Mouse (Mus musculus) liver, embryonic 13.5 days (tissue): Measurements from ENCODE around the gene Camta1. TPM values are rescaled to one million over a fixed set of nuclear protein-coding genes. Genes with fewer than 3 reads are reported as not detected.
"Not testable (repeated sequence)": the region's sequence is repeated elsewhere in the genome, so short reads cannot be mapped to it uniquely, and the experiment has no call there.

Source experiments
- ATAC-seq: fragments of 200-750 bp; cut with Nextera tagmentation; 2 replicates; pipeline ENCODE4 v1.8.0; 2017; ENCODE audit warnings: low read depth, mild to moderate bottlenecking, moderate number of reproducible peaks, moderate library complexity
- DNase-seq: peaks from one replicate; pipeline ENCODE4 v3.0.0; 2022
- H3K27ac ChIP-seq: fragments of 300-500 bp; sonication (generic); 2 replicates; pipeline ENCODE4 v1.5.1; 2015; ENCODE audit warnings: moderate library complexity, mild to moderate bottlenecking, inconsistent platforms
- H3K27me3 ChIP-seq: fragments of 300-500 bp; sonication (generic); 2 replicates; pipeline ENCODE4 v1.6.1; 2015; ENCODE audit warnings: mild to moderate bottlenecking, inconsistent platforms
- H3K36me3 ChIP-seq: fragments of 300-500 bp; sonication (generic); 2 replicates; pipeline ENCODE4 v1.6.1; 2015; ENCODE audit warnings: mild to moderate bottlenecking, inconsistent platforms
- H3K4me1 ChIP-seq: fragments of 300-500 bp; sonication (generic); replicated peaks from 2 replicates; pipeline ENCODE4 v1.6.1; 2015; ENCODE audit warnings: inconsistent platforms
- H3K4me2 ChIP-seq: fragments of 300-500 bp; sonication (generic); 2 replicates; pipeline ENCODE4 v1.6.1; 2015; ENCODE audit warnings: inconsistent platforms, mild to moderate bottlenecking, moderate library complexity
- H3K4me3 ChIP-seq: fragments of 300-500 bp; sonication (generic); replicated peaks from 2 replicates; pipeline ENCODE4 v1.5.1; 2015; ENCODE audit warnings: mild to moderate bottlenecking, inconsistent platforms
- H3K9ac ChIP-seq: fragments of 300-500 bp; sonication (generic); 2 replicates; pipeline ENCODE4 v1.6.1; 2015; ENCODE audit warnings: mild to moderate bottlenecking, inconsistent platforms
- H3K9me3 ChIP-seq: fragments of 300-500 bp; sonication (generic); replicated peaks from 2 replicates; pipeline ENCODE4 v1.6.1; 2016; ENCODE audit warnings: inconsistent platforms
- WGBS: fragments of 180-500 bp; shearing (Covaris S2); methylation state at CpG from one replicate; pipeline ENCODE4 v1.1.7; 2015; ENCODE audit not compliant: insufficient replicate concordance; 5-methylcytosine and 5-hydroxymethylcytosine counted together
- polyA plus RNA-seq: library from polyadenylated mRNA; unstranded; fragments of >200 nt; fragmentation: Nextera tagmentation; extraction: Ambion mirVana; gene quantifications from 2 replicates; pipeline ENCODE4 v1.2.1, GENCODE M21; 2015

Camta1 gene
- polyA plus RNA-seq, 1 experiment from 2014 or later = 43.6 TPM

DNA sequence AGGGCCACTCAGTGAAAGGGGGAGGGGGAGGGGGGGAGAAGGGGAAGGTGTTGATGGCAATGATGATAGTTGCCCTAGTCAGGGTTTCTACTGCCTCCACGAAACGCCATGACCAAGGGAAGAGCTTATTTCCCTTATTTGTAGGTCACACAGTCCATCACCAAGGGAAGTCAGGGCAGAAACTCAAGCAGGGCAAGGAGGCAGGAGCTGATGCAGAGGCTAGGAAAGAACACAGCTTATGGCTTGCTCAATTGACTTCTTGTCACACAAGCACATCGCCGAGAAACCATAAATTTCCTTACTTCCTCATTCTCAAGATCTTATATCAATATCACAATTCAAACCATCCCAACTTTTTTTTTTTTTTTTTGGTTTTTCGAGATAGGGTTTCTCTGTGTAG, 970.4 kb downstream of the Camta1 start:
- peaks cover 5% of the 10 kb centered on the region for H3K36me3 ChIP-seq
- 25% methylated on average over 5 of the region's 5 CpGs for WGBS
- no peak overlapping the region for H3K4me3 ChIP-seq
- no peaks in the 10 kb centered on the region for H3K9me3 ChIP-seq
- ATAC-seq (no peak), DNase-seq (no peak)
- H3K9ac ChIP-seq = no peak overlapping the region
- H3K4me1 ChIP-seq = peaks cover 26% of the 10 kb centered on the region
- H3K27me3 ChIP-seq = no peaks in the 10 kb centered on the region
- H3K4me2 ChIP-seq = no peak overlapping the region
- H3K27ac ChIP-seq = no peak overlapping the region

GRCm38 (mm10) chr4:150889955-150890315, 971.7 kb downstream of the Camta1 start:
- Histone ChIP-seq H3K9me3 (no peaks in the 10 kb centered on the region), H3K36me3 (no peaks in the 10 kb centered on the region), H3K27ac (peak overlapping the region; percentile 53), H3K4me3 (no peak overlapping the region), H3K9ac (no peak overlapping the region), H3K27me3 (no peaks in the 10 kb centered on the region), H3K4me1 (peaks cover 15% of the 10 kb centered on the region), H3K4me2 (0 out of 2 replicates have a peak overlapping the region, but pooled peaks have one; percentile 10)
- ATAC-seq (no peak), DNase-seq (no peak)
- WGBS = 63% methylated on average over 13 of the region's 13 CpGs

DNA sequence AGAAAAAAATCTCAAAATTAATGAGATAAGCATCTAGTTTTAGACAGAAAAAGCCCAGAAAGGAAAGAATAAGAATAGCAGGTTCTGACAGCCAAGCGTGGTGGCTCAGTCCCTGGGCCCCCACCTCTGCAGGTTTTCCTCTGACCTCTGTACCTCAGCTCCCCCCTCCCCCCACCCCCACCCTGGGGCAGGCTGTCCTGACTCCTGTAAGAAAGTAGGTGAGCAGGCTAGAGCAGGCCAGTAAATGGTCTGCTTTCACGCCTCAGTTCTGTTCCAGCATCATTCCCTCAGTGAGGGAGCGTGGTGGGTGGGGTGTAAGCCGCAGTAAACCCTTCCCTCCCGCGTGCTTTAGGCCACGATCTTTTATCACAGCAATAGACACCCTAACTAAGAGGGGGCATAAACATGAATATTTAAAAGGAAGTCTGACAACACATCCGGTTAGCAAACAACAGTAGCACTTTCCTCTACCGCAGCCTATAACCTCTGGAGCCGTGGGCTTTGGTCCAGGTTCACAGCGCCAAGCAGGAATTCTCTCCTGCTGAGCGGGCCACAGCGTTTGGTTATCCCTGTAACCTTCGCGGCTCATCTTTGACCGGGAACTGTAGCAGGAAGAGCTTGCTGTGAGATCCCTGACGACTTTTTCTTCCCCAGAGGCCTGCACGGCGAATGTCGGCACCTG, 972.3 kb downstream of the Camta1 start:
- H3K27me3 ChIP-seq = no peaks in the 10 kb centered on the region
- no peak overlapping the region for H3K4me3 ChIP-seq
- H3K27ac ChIP-seq = peak overlapping the region; percentile 53
- no peaks in the 10 kb centered on the region for H3K36me3 ChIP-seq
- H3K4me2 ChIP-seq = peak overlapping the region; percentile 10; the same call in 1 of the 2 replicates
- H3K9me3 ChIP-seq = no peaks in the 10 kb centered on the region
- DNase-seq (no peak), ATAC-seq (peak; percentile 29)
- WGBS = 47% methylated on average over 20 of the region's 20 CpGs
- no peak overlapping the region for H3K9ac ChIP-seq
- H3K4me1 ChIP-seq = peaks cover 9% of the 10 kb centered on the region; the same call in 1 of the 2 replicates

GRCm38 (mm10) chr4:150888492-150888891, 973.2 kb downstream of the Camta1 start:
- Histone ChIP-seq H3K9me3 (no peaks in the 10 kb centered on the region), H3K27me3 (no peaks in the 10 kb centered on the region), H3K4me1 (0 out of 2 replicates have a peak, but pooled peaks cover 8% of the 10 kb centered on the region), H3K4me2 (no peak overlapping the region), H3K4me3 (no peak overlapping the region), H3K36me3 (no peaks in the 10 kb centered on the region), H3K9ac (no peak overlapping the region), H3K27ac (no peak overlapping the region; the same call in 1 of the 2 replicates)
- 61% methylated on average over 4 of the region's 4 CpGs for WGBS
- no peak for DNase-seq
- no peak for ATAC-seq

DNA sequence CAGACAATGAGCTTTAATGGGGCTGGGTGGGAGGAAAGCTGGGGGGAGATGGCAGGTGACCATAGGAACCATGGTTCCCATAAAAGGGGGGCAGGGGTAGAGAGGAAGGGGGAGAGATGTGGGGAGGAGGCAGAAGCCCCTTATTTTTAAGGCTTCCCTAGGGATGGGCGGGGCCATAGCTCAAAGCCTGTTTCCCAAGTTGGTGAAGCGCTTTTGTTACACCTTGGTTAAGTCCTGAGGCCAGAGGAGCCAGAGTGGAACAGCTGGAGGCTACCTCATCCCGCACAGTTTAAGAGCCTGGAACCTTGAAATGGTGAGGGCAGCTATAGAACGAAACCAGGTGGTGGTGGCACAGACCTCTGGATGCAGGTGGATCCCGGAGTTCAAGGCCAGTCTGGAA, 973.8 kb downstream of the Camta1 start:
- no peak overlapping the region for H3K4me3 ChIP-seq
- no peak for ATAC-seq
- WGBS = 72% methylated on average over 5 of the region's 5 CpGs

DNA sequence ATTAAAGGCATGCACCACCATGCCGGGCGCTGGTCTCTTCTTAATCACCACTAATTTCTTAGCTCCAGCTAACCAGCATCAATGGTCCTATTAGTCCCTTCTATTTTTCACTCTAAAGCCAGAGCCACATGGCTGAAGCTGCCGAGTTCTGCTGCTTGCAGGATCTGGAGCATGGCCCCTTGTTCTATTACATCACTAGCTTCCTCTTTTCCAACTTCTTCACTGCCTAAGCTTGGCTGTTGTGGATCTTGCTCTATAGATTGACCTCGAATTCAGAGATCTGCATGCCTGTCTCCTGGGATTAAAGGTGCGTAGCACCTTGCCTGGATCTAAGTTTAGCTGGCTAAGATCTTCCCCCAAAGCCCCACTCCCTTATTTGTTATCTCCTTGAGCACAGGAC, 979.0 kb downstream of the Camta1 start:
- Histone ChIP-seq H3K9ac (no peak overlapping the region), H3K9me3 (peaks cover 20% of the 10 kb centered on the region), H3K27me3 (no peaks in the 10 kb centered on the region), H3K4me2 (no peak overlapping the region), H3K27ac (no peak overlapping the region), H3K4me1 (no peaks in the 10 kb centered on the region), H3K36me3 (no peaks in the 10 kb centered on the region), H3K4me3 (no peak overlapping the region)
- 55% methylated on average over 5 of the region's 5 CpGs for WGBS
- no peak for DNase-seq
- ATAC-seq = no peak

More for the DNA sequence above, 973.8 kb downstream of the Camta1 start:
- Histone ChIP-seq H3K9me3 (no peaks in the 10 kb centered on the region), H3K27ac (no peak overlapping the region), H3K9ac (no peak overlapping the region), H3K4me1 (0 out of 2 replicates have a peak, but pooled peaks cover 8% of the 10 kb centered on the region), H3K4me2 (no peak overlapping the region), H3K27me3 (no peaks in the 10 kb centered on the region), H3K36me3 (no peaks in the 10 kb centered on the region)
- DNase-seq = no peak

GRCm38 (mm10) chr4:150880364-150880763, 981.3 kb downstream of the Camta1 start:
- no peaks in the 10 kb centered on the region for H3K36me3 ChIP-seq
- H3K27me3 ChIP-seq = no peaks in the 10 kb centered on the region
- H3K9ac ChIP-seq = no peak overlapping the region
- WGBS = 64% methylated on average over 5 of the region's 5 CpGs
- H3K4me1 ChIP-seq = peaks cover 3% of the 10 kb centered on the region; the same call in 1 of the 2 replicates
- H3K9me3 ChIP-seq = peaks cover 20% of the 10 kb centered on the region
- no peak overlapping the region for H3K4me2 ChIP-seq
- ATAC-seq = no peak
- DNase-seq = no peak
- no peak overlapping the region for H3K4me3 ChIP-seq
- no peak overlapping the region for H3K27ac ChIP-seq

GRCm38 (mm10) chr4:150879631-150880030, 982.0 kb downstream of the Camta1 start:
- no peak overlapping the region for H3K4me3 ChIP-seq
- no peak overlapping the region for H3K9ac ChIP-seq
- ATAC-seq (no peak), DNase-seq (no peak)
- H3K27ac ChIP-seq = no peak overlapping the region
- H3K36me3 ChIP-seq = no peaks in the 10 kb centered on the region
- no peak overlapping the region for H3K4me2 ChIP-seq
- WGBS = 86% methylated on average over 22 of the region's 22 CpGs
- peaks cover 20% of the 10 kb centered on the region for H3K9me3 ChIP-seq
- H3K4me1 ChIP-seq = peaks cover 9% of the 10 kb centered on the region; the same call in 1 of the 2 replicates
- H3K27me3 ChIP-seq = no peaks in the 10 kb centered on the region

DNA sequence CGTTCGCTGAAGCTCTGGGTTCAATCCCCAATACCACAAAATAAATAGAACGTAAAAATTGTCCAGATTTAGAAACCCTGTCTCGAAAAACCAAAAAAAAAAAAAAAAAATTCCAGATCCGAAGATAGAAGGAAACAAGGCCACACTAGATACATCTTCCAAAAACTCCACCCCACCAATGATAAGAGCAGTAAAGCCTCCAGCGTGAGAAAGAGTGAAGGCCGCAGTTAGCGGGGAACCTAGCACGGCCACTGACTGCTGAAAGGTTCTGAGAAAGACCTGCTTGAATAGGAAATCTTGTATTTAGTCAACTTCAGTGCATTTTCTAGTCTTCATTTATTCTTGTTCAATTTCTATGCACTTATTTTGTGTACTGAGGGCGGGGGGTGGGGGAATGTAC, 986.3 kb downstream of the Camta1 start:
- no peak for ATAC-seq
- Histone ChIP-seq H3K4me2 (no peak overlapping the region), H3K27ac (no peak overlapping the region), H3K4me1 (peaks cover 25% of the 10 kb centered on the region), H3K4me3 (no peak overlapping the region), H3K9ac (no peak overlapping the region), H3K36me3 (no peaks in the 10 kb centered on the region), H3K27me3 (no peaks in the 10 kb centered on the region), H3K9me3 (peaks cover 20% of the 10 kb centered on the region)
- no peak for DNase-seq
- 57% methylated on average over 10 of the region's 10 CpGs for WGBS

- DNase-seq, ATAC-seq, H3K36me3 ChIP-seq, H3K4me3 ChIP-seq, H3K9ac ChIP-seq, H3K27ac ChIP-seq, H3K27me3 ChIP-seq, H3K4me2 ChIP-seq: not testable (repeated sequence)
- Histone ChIP-seq H3K9me3 (peaks cover 11% of the 10 kb centered on the region), H3K4me1 (peaks cover 30% of the 10 kb centered on the region)
- 26% methylated on average over 4 of the region's 4 CpGs for WGBS
These were observed 987.3 kb downstream of the Camta1 start for GRCm38 (mm10) chr4:150874416-150874815.

DNA sequence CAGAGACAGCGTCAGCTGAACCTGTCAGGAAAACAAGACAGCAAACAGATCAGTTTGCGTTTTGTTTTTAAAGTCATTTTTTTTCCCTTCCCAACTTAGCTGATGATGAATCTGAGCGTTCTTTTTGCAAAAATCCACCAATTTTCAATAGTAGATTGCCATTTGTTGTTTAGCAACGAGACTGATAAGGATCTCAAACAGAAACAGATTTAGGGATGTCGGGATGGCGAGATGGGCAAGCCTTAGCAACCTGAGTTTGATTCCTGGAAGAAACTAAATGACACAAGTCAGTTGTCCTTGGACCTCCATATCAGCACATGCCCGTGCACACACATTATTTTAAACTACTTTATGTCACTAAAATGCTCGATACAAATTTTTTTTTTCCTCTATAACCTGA, 989.0 kb downstream of the Camta1 start:
- WGBS = 57% methylated on average over 8 of the region's 8 CpGs
- Histone ChIP-seq H3K27ac (no peak overlapping the region), H3K4me3 (no peak overlapping the region), H3K36me3 (no peaks in the 10 kb centered on the region), H3K27me3 (no peaks in the 10 kb centered on the region), H3K4me1 (peaks cover 30% of the 10 kb centered on the region), H3K9me3 (no peaks in the 10 kb centered on the region), H3K9ac (no peak overlapping the region), H3K4me2 (no peak overlapping the region)
- no peak for DNase-seq
- ATAC-seq = no peak

DNA sequence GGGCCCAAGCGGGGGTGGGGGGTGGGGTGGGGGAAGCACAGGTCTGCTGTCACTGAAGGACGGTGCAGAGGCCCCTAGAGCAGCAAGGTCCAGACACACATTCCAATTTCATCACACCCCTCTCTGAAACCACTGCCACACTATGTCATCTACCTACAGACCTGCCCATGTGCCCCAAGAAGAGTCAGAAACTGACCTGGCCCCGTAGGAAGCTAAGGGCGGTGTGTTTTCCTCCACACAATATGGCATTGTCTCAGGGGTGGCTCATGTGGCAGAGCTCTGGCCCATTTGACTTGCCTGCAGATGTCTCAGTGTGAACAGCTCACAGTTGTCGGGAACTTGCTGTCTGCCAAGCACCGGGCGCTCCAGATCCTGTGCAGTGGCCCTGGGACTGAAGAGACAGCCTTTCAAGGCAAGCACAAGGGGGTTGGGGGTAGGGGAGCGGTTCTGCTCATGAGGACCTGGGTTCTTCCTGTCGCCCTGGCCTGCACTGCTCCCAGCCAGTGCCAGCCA, 989.5 kb downstream of the Camta1 start:
- Histone ChIP-seq H3K27ac (peak overlapping the region; percentile 21; the same call in 1 of the 2 replicates), H3K27me3 (no peaks in the 10 kb centered on the region), H3K9ac (0 out of 2 replicates have a peak overlapping the region, but pooled peaks have one; percentile 24), H3K4me1 (peaks cover 30% of the 10 kb centered on the region), H3K9me3 (no peaks in the 10 kb centered on the region), H3K4me2 (no peak overlapping the region), H3K36me3 (peaks cover 3% of the 10 kb centered on the region), H3K4me3 (no peak overlapping the region)
- WGBS = 56% methylated on average over 9 of the region's 9 CpGs
- ATAC-seq (peak; percentile 61), DNase-seq (no peak)
